Mouse (Mus musculus) neutrophil, adult 5-6 weeks (primary cell): ENCODE measurements around the gene Ugt1a1. TPM values are rescaled to one million over a fixed set of nuclear protein-coding genes. Genes with fewer than 3 reads are reported as not detected.
"Not testable (repeated sequence)": the region's sequence is repeated elsewhere in the genome, so short reads cannot be mapped to it uniquely, and the experiment has no call there.

Source experiments
- ATAC-seq: fragments of 151-379, 151-347 bp; 2 replicates; pipeline ENCODE4 v1.8.0; 2017; ENCODE audit warnings: mild to moderate bottlenecking, moderate TSS enrichment; ENCODE audit not compliant: insufficient number of reproducible peaks, poor library complexity, low FRiP score, severe bottlenecking; ENCODE audit errors: extremely low read depth
- total RNA-seq: library from RNA; stranded (forward); fragments of 200-1000 nt; gene quantifications from 2 replicates; pipeline ENCODE4 v1.2.3, GENCODE M21; 2017

Gene Ugt1a1
- total RNA-seq, result 1.1 and 3.5 TPM in 2 replicates

- ATAC-seq, result peak; percentile 6; the same call in 1 of the 2 replicates
Observed at GRCm38 (mm10) chr1:88211812-88212211, at the start of gene Ugt1a1. Gene Ugt1a1 (plus strand): TSS chr1:88211959.

GRCm38 (mm10) chr1:88165711-88166110 is 46.0 kb upstream of the Ugt1a1 start, which contains the start of gene Ugt1a5:
Gene Ugt1a5 (plus strand): TSS chr1:88166012.
- ATAC-seq, result no peak

GRCm38 (mm10) chr1:88172190-88172589 is 39.6 kb upstream of the Ugt1a1 start:
- ATAC-seq, result not testable (repeated sequence)

GRCm38 (mm10) chr1:88179657-88180056 is 32.1 kb upstream of the Ugt1a1 start:
- no peak for ATAC-seq

- ATAC-seq, result no peak
Observed at GRCm38 (mm10) chr1:88186325-88186935, 25.3 kb upstream of the Ugt1a1 start.

GRCm38 (mm10) chr1:88192136-88192535 is 19.6 kb upstream of the Ugt1a1 start:
- no peak for ATAC-seq

- no peak for ATAC-seq
Observed at GRCm38 (mm10) chr1:88195687-88196086, 16.1 kb upstream of the Ugt1a1 start.

GRCm38 (mm10) chr1:88197443-88197842 is 14.3 kb upstream of the Ugt1a1 start:
- no peak for ATAC-seq

- no peak for ATAC-seq
Observed at GRCm38 (mm10) chr1:88199996-88200395, 11.8 kb upstream of the Ugt1a1 start.

GRCm38 (mm10) chr1:88200456-88200855 is 11.3 kb upstream of the Ugt1a1 start, which contains the start of gene Ugt1a2:
Gene Ugt1a2 (plus strand): TSS chr1:88200601.
- no peak for ATAC-seq

GRCm38 (mm10) chr1:88205294-88205922 is 6.4 kb upstream of the Ugt1a1 start, which contains the start of gene Dnajb3:
Gene Dnajb3 (minus strand): TSS chr1:88205782.
- ATAC-seq, result no peak

- ATAC-seq, result no peak
Observed at GRCm38 (mm10) chr1:88206843-88207479, 4.8 kb upstream of the Ugt1a1 start.

GRCm38 (mm10) chr1:88212341-88213045 is 734 bp downstream of the Ugt1a1 start:
- ATAC-seq, result 0 out of 2 replicates have a peak, but pooled peaks have one; percentile 11

GRCm38 (mm10) chr1:88213061-88213460 is 1.3 kb downstream of the Ugt1a1 start:
- no peak for ATAC-seq

- peak; percentile 1; the same call in 1 of the 2 replicates for ATAC-seq
Observed at GRCm38 (mm10) chr1:88213766-88214461, 2.2 kb downstream of the Ugt1a1 start.

GRCm38 (mm10) chr1:88214462-88214952 is 2.7 kb downstream of the Ugt1a1 start:
- ATAC-seq, result no peak

- ATAC-seq, result no peak
Observed at GRCm38 (mm10) chr1:88215466-88216380, 4.0 kb downstream of the Ugt1a1 start.

- ATAC-seq, result no peak
Observed at GRCm38 (mm10) chr1:88216551-88216950, 4.8 kb downstream of the Ugt1a1 start.
